Mouse (Mus musculus): ENCODE results near the gene Dhx15. TPM values are rescaled to one million over a fixed set of nuclear protein-coding genes. Genes with fewer than 3 reads are reported as not detected.

The Dhx15 gene
- polyA plus RNA-seq, 1 experiment from 2014 or later = 141 TPM

GRCm38 (mm10) chr5:52141936-52142335 is 48.4 kb downstream of the Dhx15 start:
- Histone ChIP-seq H3K27me3 (no peaks in the 10 kb centered on the region), H3K27ac (replicated peaks) (no peak overlapping the region), H3K36me3 (peaks cover 19% of the 10 kb centered on the region), H3K9me3 (replicated peaks) (no peaks in the 10 kb centered on the region), H3K9ac (no peak overlapping the region), H3K4me2 (replicated peaks) (no peak overlapping the region), H3K4me3 (replicated peaks) (no peak overlapping the region), H3K4me1 (no peaks in the 10 kb centered on the region)
- ATAC-seq (ENCODE audit: insufficient number of reproducible peaks, low FRiP score, low TSS enrichment, low read depth) = no peak
- WGBS = 78% methylated on average over 9 of the region's 9 CpGs

- H3K27ac ChIP-seq (replicated peaks) = 0 out of 2 replicates have a peak overlapping the region, but pooled peaks have one; percentile 18
- no peaks in the 10 kb centered on the region for H3K27me3 ChIP-seq
- no peak for ATAC-seq (ENCODE audit: insufficient number of reproducible peaks, low FRiP score, low TSS enrichment, low read depth)
- H3K9ac ChIP-seq = no peak overlapping the region
- no peak overlapping the region for H3K4me3 ChIP-seq (replicated peaks)
- no peaks in the 10 kb centered on the region for H3K9me3 ChIP-seq (replicated peaks)
- peaks cover 12% of the 10 kb centered on the region; the same call in 1 of the 2 replicates for H3K36me3 ChIP-seq
- no peak overlapping the region for H3K4me2 ChIP-seq (replicated peaks)
- WGBS = 64% methylated on average over 6 of the region's 6 CpGs
- H3K4me1 ChIP-seq = no peaks in the 10 kb centered on the region
Measured at GRCm38 (mm10) chr5:52138819-52139218, 51.5 kb downstream of the Dhx15 start.

- no peak overlapping the region for H3K4me2 ChIP-seq (replicated peaks)
Measured at GRCm38 (mm10) chr5:52138134-52138533, 52.2 kb downstream of the Dhx15 start.

GRCm38 (mm10) chr5:52135460-52136141 is 54.7 kb downstream of the Dhx15 start:
- 73% methylated on average over 16 of the region's 16 CpGs for WGBS

More at GRCm38 (mm10) chr5:52138134-52138533, 52.2 kb downstream of the Dhx15 start:
- Histone ChIP-seq H3K9me3 (replicated peaks) (no peaks in the 10 kb centered on the region), H3K27me3 (no peaks in the 10 kb centered on the region), H3K27ac (replicated peaks) (peak overlapping the region; percentile 22; the same call in 1 of the 2 replicates), H3K4me3 (replicated peaks) (no peak overlapping the region), H3K9ac (no peak overlapping the region), H3K36me3 (peaks cover 12% of the 10 kb centered on the region; the same call in 1 of the 2 replicates), H3K4me1 (no peaks in the 10 kb centered on the region)
- WGBS = 74% methylated on average over 11 of the region's 11 CpGs
- ATAC-seq (ENCODE audit: insufficient number of reproducible peaks, low FRiP score, low TSS enrichment, low read depth) = no peak

GRCm38 (mm10) chr5:52132840-52133239 is 57.5 kb downstream of the Dhx15 start:
- Histone ChIP-seq H3K4me1 (no peaks in the 10 kb centered on the region), H3K36me3 (0 out of 2 replicates have a peak, but pooled peaks cover 4% of the 10 kb centered on the region), H3K4me3 (replicated peaks) (no peak overlapping the region), H3K9me3 (replicated peaks) (no peaks in the 10 kb centered on the region), H3K27ac (replicated peaks) (no peak overlapping the region), H3K27me3 (no peaks in the 10 kb centered on the region), H3K9ac (no peak overlapping the region), H3K4me2 (replicated peaks) (no peak overlapping the region)
- WGBS = 88% methylated on average over 7 of the region's 7 CpGs
- no peak for ATAC-seq (ENCODE audit: insufficient number of reproducible peaks, low FRiP score, low TSS enrichment, low read depth)

More at GRCm38 (mm10) chr5:52135460-52136141, 54.7 kb downstream of the Dhx15 start:
- ATAC-seq (ENCODE audit: insufficient number of reproducible peaks, low FRiP score, low TSS enrichment, low read depth) = peak; percentile 40; the same call in 1 of the 2 replicates
- no peak overlapping the region for H3K9ac ChIP-seq
- H3K9me3 ChIP-seq (replicated peaks) = no peaks in the 10 kb centered on the region
- H3K4me2 ChIP-seq (replicated peaks) = no peak overlapping the region
- H3K4me1 ChIP-seq = no peaks in the 10 kb centered on the region
- no peaks in the 10 kb centered on the region for H3K27me3 ChIP-seq
- H3K4me3 ChIP-seq (replicated peaks) = no peak overlapping the region
- H3K36me3 ChIP-seq = 0 out of 2 replicates have a peak, but pooled peaks cover 7% of the 10 kb centered on the region
- no peak overlapping the region for H3K27ac ChIP-seq (replicated peaks)

GRCm38 (mm10) chr5:52132092-52132491 is 58.2 kb downstream of the Dhx15 start:
- WGBS = 19% methylated on average over 9 of the region's 9 CpGs
- Histone ChIP-seq H3K36me3 (no peaks in the 10 kb centered on the region), H3K27me3 (no peaks in the 10 kb centered on the region), H3K9ac (no peak overlapping the region), H3K27ac (replicated peaks) (no peak overlapping the region), H3K4me2 (replicated peaks) (no peak overlapping the region), H3K4me1 (no peaks in the 10 kb centered on the region), H3K9me3 (replicated peaks) (no peaks in the 10 kb centered on the region), H3K4me3 (replicated peaks) (no peak overlapping the region)
- no peak for ATAC-seq (ENCODE audit: insufficient number of reproducible peaks, low FRiP score, low TSS enrichment, low read depth)

- Histone ChIP-seq H3K27ac (replicated peaks) (no peak overlapping the region), H3K4me1 (0 out of 2 replicates have a peak, but pooled peaks cover 2% of the 10 kb centered on the region), H3K9me3 (replicated peaks) (no peaks in the 10 kb centered on the region), H3K9ac (no peak overlapping the region), H3K4me3 (replicated peaks) (no peak overlapping the region), H3K4me2 (replicated peaks) (no peak overlapping the region), H3K27me3 (no peaks in the 10 kb centered on the region), H3K36me3 (no peaks in the 10 kb centered on the region)
- ATAC-seq (ENCODE audit: insufficient number of reproducible peaks, low FRiP score, low TSS enrichment, low read depth) = no peak
- WGBS = 88% methylated on average over 13 of the region's 13 CpGs
Measured at GRCm38 (mm10) chr5:52131389-52131788, 58.9 kb downstream of the Dhx15 start.

GRCm38 (mm10) chr5:52130496-52130895 is 59.8 kb downstream of the Dhx15 start:
- Histone ChIP-seq H3K4me1 (0 out of 2 replicates have a peak, but pooled peaks cover 4% of the 10 kb centered on the region), H3K9me3 (replicated peaks) (no peaks in the 10 kb centered on the region), H3K9ac (no peak overlapping the region), H3K4me3 (replicated peaks) (no peak overlapping the region), H3K4me2 (replicated peaks) (no peak overlapping the region), H3K27me3 (no peaks in the 10 kb centered on the region), H3K27ac (replicated peaks) (no peak overlapping the region), H3K36me3 (no peaks in the 10 kb centered on the region)
- ATAC-seq (ENCODE audit: insufficient number of reproducible peaks, low FRiP score, low TSS enrichment, low read depth) = no peak
- 71% methylated on average over 1 of the region's 1 CpGs for WGBS

- 0 out of 2 replicates have a peak, but pooled peaks cover 4% of the 10 kb centered on the region for H3K4me1 ChIP-seq
- H3K27ac ChIP-seq (replicated peaks) = no peak overlapping the region
- no peak for ATAC-seq (ENCODE audit: insufficient number of reproducible peaks, low FRiP score, low TSS enrichment, low read depth)
- H3K36me3 ChIP-seq = no peaks in the 10 kb centered on the region
- no peaks in the 10 kb centered on the region for H3K9me3 ChIP-seq (replicated peaks)
- H3K4me2 ChIP-seq (replicated peaks) = no peak overlapping the region
- WGBS = 46% methylated on average over 7 of the region's 7 CpGs
- no peaks in the 10 kb centered on the region for H3K27me3 ChIP-seq
- H3K9ac ChIP-seq = no peak overlapping the region
- no peak overlapping the region for H3K4me3 ChIP-seq (replicated peaks)
Measured at GRCm38 (mm10) chr5:52126263-52126662, 64.1 kb downstream of the Dhx15 start.

- H3K9ac ChIP-seq = no peak overlapping the region
- no peaks in the 10 kb centered on the region for H3K36me3 ChIP-seq
- H3K27ac ChIP-seq (replicated peaks) = no peak overlapping the region
- no peak for ATAC-seq (ENCODE audit: insufficient number of reproducible peaks, low FRiP score, low TSS enrichment, low read depth)
- H3K4me1 ChIP-seq = 0 out of 2 replicates have a peak, but pooled peaks cover 4% of the 10 kb centered on the region
- H3K9me3 ChIP-seq (replicated peaks) = no peaks in the 10 kb centered on the region
- no peaks in the 10 kb centered on the region for H3K27me3 ChIP-seq
- no peak overlapping the region for H3K4me3 ChIP-seq (replicated peaks)
- 52% methylated on average over 8 of the region's 8 CpGs for WGBS
- no peak overlapping the region for H3K4me2 ChIP-seq (replicated peaks)
Measured at GRCm38 (mm10) chr5:52125854-52126253, 64.5 kb downstream of the Dhx15 start.

- 0 out of 2 replicates have a peak, but pooled peaks cover 4% of the 10 kb centered on the region for H3K4me1 ChIP-seq
- no peak overlapping the region for H3K4me2 ChIP-seq (replicated peaks)
- no peak for ATAC-seq (ENCODE audit: insufficient number of reproducible peaks, low FRiP score, low TSS enrichment, low read depth)
- H3K4me3 ChIP-seq (replicated peaks) = no peak overlapping the region
- 84% methylated on average over 6 of the region's 6 CpGs for WGBS
- peaks cover 9% of the 10 kb centered on the region for H3K27me3 ChIP-seq
- no peak overlapping the region for H3K27ac ChIP-seq (replicated peaks)
- H3K36me3 ChIP-seq = no peaks in the 10 kb centered on the region
- no peak overlapping the region for H3K9ac ChIP-seq
- no peaks in the 10 kb centered on the region for H3K9me3 ChIP-seq (replicated peaks)
Measured at GRCm38 (mm10) chr5:52122146-52122545, 68.2 kb downstream of the Dhx15 start.

Data from embryonic facial prominence, embryonic 15.5 days (tissue).